Mouse (Mus musculus) adrenal gland, postnatal 36 days (tissue): Measurements from ENCODE around the gene Mrps2. TPM values are rescaled to one million over a fixed set of nuclear protein-coding genes. Genes with fewer than 3 reads are reported as not detected.
A peak's percentile ranks its signal among the peaks of the same experiment; 100 is the strongest.
"Not testable (repeated sequence)": the region's sequence is repeated elsewhere in the genome, so short reads cannot be mapped to it uniquely, and the experiment has no call there.

Experiments used
- DNase-seq, 2 experiments: peaks; one replicate each; pipeline ENCODE4 v3.0.0; 2021; ENCODE audit warnings: mixed read lengths in 1 of 2
- total RNA-seq, 2 experiments: library from RNA; stranded (reverse); gene quantifications; 2 replicates each; pipeline ENCODE4 v1.2.3; 2021

Gene Mrps2
- total RNA-seq, 2 experiments from 2014 or later = 51.1 to 56.2 TPM

DNA sequence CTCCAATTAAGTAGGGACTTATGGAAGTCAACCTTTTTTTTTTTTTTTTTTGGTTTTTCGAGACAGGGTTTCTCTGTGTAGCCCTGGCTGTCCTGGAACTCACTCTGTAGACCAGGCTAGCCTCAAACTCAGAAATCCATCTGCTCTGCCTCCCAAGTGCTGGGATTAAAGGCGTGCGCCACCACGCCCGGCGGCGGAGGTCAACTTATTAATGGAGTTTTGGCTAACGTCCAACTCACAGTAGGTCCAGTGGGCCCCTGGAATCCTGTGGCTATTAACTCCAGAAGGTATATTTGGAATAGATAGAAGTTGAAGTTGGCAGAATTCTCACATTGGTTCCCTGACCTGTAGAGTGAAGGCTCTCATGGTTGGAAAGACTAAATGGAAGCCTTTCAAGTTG, 4.1 kb downstream of the Mrps2 start:
- not testable (repeated sequence) for DNase-seq

DNA sequence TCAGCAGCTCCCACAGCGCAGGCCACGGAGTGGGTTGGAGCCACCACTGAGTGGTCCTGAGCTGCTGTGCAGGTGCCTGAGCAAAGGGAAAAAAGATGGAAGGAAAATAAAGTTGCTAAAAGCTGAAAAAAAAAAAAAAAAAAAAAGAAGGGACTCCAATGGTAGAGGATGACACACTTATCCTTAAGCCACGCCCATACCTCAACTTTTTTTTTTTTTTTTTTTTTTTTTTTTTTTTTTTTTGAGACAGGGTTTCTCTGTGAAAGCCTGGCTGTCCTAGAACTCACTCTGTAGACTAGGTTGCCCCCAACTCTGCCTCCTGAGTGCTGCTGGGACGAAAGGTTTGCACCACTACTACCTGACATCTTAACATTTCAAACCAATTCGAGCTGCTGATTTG, 10.1 kb downstream of the Mrps2 start:
- not testable (repeated sequence) for DNase-seq

DNA sequence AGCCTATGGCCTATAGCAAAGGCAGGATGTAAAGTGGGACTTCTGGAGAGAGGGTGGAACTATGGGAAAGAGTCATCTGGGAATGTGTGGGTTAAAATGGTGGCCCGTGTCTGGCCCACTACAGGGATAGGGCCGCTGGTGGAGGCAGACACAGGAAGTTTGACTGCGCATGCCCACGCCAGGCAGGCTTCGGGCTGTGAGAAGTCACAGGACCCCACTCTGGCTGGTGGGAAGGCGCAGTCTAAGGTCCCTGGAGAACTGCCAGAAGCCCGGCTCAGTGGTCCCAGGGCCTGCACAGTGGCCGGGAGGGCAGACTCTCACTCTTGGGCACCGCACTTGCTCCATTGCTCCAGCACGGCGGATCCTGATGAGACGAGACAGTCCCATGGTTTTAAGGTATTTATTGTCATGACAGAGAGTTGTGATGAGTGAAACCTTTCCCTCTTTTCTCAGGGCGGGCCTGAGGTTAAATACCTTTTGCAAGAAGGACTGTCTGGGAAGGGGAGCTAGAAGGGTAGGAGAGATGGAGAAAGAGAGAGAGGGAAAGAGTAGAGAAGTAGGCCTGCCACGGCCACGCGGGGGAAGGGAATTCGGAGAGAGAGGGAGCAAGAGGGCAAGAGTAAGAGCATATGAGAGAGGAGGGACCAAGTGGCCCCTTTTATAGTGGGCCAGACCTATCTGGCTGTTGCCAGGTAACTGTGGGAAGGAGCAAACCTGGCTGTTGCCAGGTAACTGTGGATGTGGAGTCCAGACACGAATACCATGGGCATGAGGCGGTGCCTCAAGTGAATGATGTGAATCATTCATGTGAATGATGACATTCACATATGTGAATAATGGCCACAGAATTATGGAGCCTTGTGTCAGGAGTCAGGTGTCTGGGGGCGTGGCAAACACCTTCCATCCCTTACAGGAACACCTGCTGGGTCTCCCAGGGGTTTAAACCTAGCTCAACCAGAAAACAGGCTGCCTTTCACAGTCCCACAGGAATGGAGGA, 11.6 kb downstream of the Mrps2 start:
- DNase-seq = no peak

DNA sequence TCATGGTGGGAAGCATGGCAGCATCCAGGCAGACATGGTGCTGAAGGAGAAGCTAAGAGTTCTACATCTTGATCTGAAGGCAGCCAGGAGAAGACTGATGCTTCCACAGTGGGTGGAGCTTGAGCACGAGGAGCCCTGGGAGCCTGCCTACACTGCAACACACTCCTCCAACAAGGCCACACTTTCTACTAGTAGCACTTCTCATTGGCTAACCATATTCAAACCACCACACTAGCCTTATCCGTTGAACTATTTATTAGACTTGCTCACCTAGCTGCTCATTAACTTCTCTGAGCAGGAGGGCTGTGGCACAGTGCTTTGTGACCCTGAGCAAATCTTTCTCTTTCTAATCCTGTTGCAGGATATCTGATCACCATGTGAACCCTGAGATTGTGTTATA, 16.0 kb downstream of the Mrps2 start:
- DNase-seq = no peak

DNA sequence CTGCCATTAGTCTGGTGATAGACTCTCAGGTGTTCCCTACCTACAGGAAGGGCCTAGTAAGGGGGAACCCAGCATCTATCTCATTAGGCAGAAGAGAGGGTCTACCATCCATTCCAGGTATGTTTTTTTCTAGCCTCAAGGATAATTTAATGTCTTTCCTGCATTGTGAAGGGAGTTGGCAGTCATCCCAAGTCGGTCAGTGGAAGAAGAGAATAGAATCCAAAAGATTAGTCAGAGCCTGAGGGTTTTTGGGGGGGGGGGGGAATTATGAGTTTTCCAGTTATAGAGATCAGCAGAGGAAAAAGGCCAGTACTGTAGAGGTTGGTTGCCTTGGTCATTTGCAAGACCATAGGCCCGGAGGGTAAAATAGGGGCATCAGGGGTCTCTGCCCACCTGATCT, 26.7 kb downstream of the Mrps2 start:
- no peak for DNase-seq

DNA sequence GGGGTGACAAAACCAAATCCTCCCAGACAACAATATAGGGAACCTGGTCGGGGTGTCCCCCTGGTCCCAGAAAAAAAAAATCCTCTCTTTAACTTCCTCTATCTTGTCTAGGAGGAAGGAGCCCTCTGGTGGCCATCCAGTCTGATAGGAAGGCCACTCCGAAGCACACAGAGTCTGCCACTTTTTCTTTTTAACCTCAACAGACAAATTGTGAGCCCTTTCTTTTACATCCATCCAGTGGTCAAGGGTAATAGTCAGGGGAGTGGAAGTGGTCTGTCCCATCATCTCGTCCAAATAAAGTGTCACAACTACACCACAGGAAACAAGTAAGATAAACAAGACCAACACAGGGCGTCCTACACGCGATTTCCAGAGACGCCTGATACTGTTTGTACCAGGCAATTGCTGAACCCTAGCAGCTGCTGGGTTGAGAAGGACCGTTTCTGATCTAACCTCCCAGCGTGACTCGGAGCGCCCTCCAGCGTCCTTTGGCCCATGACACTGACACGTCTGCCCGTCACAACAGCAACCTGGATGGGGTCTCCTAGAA, 27.4 kb downstream of the Mrps2 start:
- peak in 1 of 2 experiments; percentile 52 for DNase-seq

DNA sequence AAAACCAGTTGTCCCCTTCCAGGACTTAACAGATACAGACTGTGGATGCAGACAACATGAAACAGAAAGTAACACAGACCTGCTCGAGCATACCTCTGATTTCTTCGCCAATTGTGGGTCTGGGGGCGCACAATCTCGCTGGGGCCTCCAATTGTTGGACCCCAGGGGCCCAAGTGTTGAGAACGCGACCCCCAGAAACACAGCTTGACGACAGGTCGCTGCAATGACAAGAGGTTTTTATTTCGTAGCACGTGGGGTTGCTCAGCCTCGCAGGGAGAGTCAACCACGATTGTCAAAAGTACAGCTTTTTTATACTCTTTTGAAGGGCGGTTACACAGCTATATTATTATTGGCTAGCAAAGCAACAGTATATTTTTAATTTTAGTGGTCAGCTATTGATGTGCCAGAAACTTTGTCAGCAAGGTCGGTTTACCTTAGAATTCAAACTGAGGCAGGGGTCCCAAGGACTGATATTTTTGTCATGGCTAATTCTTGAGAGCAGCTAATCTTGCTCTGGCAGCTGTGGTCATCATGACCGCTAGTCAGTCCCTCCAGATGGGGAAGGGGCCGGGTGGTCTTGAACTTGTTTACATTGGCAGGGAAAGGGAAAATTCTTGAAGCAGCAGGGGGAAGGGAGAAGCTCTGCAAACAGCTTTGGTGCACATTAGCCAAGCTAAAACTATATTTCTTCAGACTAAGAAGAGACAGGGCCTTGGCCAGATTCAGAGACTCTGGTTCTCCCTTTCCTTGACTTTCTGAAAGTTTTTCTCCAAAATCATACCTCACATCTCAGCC, 28.1 kb downstream of the Mrps2 start:
- no peak for DNase-seq

DNA sequence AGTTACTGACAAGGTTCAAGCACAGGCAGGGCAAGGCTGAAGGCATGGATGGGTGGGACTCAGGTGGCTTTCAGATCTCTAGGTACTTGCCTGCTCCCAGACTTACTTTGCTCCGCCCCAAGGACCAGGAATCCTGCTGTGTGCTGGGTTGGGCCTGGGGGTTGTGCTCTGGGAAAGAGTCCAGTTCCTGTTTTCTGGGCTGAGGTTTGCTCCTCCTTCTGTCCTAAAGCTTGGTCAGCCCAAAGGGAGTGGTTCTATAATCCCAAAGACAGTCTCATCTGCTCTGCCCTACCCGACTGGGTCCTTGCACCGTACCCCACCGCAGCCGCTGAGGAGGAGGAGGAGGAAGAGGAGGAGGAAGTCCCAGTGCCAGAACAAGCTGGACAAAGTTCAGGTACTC, 28.8 kb downstream of the Mrps2 start, which contains the start of gene Gbgt1:
TSS of gene Gbgt1 (plus strand) at position 221 of the 400 bp plus-strand sequence.
- no peak for DNase-seq

DNA sequence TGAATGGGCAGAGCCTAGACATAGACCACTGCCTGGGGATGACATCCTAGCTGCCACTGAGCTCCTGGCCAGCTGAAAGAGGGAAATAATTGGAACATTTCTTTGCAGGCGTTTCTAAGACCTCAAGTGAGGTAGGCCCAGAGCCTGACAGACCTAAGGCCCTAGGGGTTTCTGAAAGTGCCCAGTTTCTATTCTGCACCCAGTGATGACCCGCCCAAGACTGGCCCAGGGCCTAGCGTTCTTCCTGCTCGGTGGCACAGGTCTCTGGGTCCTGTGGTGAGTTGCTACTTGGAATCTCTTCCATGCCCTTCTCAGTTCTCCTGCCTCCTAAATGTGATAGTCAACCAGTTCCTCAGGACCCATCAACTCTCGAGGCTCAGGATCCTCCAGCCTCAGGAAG, 29.7 kb downstream of the Mrps2 start:
- no peak for DNase-seq

DNA sequence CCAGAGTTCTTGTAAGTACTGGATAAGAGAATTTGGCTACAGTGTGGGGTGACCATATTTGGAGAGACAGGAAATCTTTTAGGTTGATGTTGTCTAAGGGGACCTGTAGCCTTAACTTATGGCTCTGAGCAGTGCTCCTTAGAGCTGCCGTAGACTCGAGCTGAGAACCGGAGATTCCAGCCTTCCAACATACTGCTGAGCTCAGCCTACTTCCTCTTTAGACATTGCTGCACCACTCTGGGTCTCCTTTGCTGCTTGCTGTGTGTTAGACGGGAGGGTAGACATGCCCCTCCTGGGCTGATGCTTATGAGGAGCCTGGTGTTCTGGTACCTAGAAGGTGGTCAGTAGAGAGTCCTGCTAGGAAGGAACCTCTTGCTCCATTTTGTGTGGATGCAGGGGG, 30.6 kb downstream of the Mrps2 start:
- DNase-seq = no peak

DNA sequence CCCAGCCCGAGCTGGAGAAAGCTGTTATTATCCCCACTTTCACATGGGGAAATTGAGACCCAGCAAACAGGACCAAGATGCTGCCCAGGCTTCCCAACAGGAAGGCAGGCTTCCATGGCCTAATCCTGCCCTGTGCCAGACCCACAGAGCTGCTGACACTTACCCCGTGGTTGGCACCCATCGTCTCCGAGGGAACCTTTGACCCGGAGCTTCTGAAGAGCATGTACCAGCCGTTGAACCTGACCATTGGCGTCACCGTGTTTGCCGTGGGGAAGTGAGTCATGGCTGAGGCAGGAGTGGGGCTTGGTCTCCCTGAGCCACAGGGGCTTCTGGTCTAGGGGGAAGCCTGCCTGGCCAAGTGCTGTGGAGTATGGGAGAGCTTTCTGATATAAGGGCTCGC, 35.1 kb downstream of the Mrps2 start:
- DNase-seq = no peak

DNA sequence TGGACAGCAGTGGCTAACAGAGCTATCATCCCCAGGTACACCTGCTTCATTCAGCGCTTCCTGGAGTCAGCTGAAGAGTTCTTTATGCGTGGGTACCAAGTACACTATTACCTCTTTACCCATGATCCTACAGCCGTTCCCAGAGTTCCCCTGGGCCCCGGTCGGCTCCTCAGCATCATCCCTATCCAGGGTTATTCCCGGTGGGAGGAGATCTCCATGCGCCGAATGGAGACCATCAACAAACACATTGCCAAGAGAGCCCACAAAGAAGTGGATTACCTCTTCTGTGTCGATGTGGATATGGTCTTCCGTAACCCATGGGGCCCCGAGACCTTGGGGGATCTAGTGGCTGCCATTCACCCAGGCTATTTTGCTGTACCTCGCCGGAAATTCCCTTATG, 36.8 kb downstream of the Mrps2 start:
- no peak for DNase-seq

DNA sequence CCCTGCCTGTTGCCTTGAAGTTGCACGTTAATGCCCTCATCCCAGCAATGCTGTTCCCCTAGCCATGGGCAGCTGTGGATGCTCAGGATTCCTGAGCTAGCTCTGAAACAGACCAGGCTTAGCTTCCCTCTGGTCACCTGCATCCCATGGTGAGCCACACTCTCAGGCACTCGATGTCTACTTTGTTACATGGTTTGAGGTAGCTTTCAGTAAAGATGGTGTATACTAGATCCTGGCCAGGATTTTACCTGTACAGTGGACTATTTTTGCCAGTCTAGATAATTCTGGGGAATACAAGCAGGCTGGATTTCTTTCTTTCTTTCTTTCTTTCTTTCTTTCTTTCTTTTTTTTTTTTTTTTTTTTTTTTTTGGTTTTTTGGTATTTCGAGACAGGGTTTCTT, 37.9 kb downstream of the Mrps2 start, which contains the start of gene Gm10134:
TSS of gene Gm10134 (plus strand) at position 301 of the 400 bp plus-strand sequence.
- DNase-seq = no peak

DNA sequence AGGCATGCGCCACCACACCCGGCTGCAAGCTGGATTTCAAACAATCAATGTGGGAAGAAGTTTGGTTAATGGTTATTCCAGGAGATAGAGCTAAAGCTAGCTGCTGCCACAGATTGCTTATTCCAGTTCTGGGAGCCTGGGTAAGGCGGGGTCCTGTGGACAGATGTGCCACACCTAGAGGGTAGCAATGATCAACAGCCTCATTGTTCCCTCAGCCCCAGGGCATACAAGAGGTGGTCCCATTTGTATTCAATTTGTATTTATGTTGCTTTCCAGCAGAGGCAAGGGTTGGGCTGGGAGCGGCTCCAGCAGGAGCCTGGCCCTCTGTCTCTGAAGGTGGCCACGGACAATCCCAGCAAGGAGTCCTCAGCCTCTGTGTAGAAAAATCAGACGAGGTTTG, 38.4 kb downstream of the Mrps2 start:
- no peak for DNase-seq

DNA sequence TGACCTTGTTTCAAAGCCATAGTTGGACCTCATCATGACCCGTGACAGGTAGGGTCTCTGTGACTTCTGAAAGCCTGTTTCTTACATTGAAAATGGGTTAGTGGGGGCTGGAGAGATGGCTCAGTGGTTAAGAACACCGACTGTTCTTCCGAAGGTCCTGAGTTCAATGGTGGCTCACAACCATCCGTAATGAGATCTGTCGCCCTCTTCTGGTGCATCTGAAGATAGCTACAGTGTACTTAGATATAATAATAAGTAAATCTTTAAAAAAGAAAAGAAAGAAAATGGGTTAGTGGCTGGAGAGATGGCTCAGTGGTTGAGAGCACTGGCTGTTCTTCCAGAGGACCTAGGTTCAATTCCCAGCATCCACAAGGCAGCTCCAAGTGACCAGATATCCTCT, 43.7 kb downstream of the Mrps2 start:
- DNase-seq = not testable (repeated sequence)

DNA sequence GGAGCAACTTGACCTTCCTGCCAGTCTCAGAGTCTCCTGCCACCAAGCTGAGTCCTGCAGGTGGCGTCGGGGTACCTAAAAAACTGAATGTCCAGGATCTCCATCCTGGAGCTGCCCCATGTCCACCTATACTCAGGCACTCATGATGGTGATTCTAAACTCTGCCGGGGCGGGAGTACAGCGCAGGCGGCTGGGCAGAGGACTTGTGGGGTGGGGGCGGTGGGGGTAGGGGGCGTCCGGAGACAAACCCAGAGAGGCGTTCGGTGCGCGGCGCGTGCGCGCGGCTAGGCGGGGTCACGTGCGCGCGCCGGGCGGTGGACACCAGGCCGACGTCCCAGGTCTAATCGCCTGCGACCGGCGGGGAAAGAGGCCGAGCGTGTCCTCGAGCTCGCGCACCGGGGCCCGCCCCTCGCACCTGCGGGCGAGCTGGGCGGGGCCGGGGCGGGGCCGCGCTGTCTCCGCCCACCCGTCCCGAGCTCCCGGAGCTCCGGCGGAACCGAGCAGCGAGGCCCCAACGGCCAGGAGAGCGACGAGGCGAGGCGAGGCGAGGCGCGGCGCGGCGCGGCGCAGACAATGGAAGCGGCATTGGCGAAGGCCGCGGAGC, 45.0 kb downstream of the Mrps2 start, which contains the start of gene Ralgds:
TSS of gene Ralgds (plus strand) at position 328 of the 604 bp plus-strand sequence.
- peak; percentile 66 to 77 for DNase-seq

DNA sequence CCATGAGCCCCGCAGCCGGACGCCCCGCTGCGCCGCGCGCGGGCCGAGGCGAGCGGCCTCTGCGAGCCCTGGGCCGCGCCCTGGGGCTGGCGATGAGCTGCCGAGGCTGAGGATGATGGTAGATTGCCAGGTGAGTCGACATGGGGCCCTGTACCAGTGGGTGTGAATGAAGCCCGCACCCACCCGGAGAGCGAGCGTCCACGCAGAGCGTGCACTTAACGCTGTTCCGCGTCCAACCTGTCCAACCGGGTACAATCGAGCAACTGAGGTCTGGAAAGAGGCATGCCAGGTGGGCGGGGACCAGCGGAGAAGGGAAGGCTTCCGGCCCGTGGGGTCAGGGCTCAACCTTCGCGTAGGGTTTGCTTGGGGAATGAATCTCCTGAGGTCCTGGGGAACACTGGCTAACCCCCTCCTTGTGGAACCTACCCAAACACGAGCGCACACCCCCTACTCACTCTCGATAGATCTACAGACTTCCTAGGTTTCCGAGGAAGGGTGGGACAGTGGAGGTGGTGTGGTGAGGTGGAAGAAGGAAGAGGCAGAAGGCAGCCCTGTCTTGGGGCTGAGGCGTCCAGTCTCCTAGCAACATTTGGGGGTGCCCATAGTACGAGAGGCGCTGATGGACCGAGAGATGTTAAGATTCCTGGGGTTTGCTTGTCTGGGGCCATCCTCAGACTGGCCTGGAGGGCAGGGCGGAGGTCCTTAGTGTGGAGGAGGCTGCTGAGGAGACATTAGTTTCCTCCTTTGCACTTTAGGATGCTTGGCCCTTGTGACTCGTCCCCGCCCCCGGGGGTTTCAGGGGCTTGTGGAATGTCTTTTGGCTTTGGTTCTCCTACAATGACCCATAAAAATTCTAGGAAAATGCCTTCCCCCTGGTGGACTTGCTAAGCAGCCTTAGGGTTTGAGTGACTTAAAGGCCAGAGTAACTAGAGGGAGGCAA, 45.8 kb downstream of the Mrps2 start:
- peak; percentile 32 to 54 for DNase-seq

DNA sequence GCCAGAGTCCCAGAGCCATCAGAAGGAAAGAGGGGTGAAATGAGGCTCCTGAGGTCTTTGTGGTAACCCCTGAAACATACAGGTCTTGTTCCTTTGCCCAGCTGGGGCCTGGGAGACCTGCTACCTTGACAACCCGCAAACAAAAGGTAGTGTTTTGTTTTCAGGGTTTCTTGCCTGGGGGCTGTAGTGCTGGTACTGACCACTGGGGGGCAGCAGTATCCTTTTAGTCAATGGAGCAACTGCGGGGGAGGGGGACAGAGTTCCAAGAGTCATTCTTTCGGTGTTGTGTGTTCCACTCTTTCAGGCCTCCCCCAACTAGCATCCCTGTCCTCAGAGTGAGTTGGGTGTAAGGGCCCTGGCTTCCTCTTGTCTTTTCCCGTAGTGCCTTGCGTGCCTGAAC, 46.6 kb downstream of the Mrps2 start:
- peak; percentile 83 to 87 for DNase-seq

DNA sequence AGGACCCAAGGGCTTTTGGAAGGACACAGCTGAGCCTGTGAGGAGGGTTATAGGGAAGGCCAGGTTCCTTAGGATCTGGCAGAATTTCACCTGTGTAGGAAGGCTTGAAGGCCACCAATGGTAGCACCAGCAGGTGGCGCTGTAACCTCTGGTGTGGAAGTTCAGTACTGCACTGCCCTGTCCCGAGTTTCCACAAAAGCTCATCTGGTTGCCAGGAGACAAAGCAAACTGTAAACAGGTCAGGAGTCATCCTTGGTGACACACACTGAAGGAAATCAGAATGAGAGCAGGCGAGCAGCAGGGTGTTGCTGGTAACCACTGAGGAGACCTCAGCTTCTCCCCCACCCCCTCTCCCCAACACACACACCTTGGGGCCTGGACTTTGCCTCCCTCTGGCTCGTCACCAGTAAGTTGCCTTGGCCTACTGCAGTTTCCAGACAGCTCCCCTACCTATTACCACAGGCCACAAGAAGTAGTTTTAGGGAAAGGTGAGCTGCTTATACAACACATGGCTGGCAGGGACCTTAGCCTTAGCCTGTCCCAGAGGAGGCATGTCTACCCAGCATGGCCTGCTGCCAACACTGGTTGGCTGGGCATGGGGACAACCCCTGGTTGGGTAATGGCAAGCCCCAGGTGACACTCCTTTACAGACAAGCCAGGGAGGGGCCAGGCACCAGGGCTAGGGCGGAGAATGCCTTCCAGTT, 49.5 kb downstream of the Mrps2 start:
- peak; percentile 88 to 91 for DNase-seq

DNA sequence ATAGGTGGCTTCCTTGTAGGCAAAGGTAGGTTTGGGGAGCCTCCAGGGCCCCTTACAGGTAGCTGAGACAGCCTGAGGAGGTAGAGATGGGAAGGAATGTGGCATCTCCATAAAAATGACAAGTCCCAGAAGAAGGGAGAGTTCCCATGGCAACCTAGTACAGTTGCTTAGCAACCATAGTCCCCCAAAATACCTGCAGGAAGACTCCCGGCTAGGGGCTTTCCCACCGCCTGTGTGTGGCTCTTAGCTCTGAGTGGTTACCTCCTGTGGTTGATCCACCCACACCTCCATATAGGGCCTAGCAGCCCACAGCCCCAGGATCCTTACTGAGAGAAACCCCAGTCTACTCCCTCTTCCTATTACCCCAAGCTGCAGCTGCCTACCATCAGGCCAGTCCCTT, 50.4 kb downstream of the Mrps2 start:
- no peak for DNase-seq
